In genomic region chr2:29250263-29251094, GRCm38 (mm10) we compare ENCODE assay signal across 8 mouse cellular contexts. TPM values are rescaled to one million over a fixed set of nuclear protein-coding genes. Genes with fewer than 3 reads are reported as not detected.
DNase-seq lines count a peak whose midpoint lies in the region; ATAC-seq and TF ChIP-seq lines count a peak whose summit lies in the region.

No protein-coding gene starts in this region.

- H3K27ac ChIP-seq in cerebellum, adult 2 months (ENCODE audit: insufficient read depth, low read length) = no peak overlapping the region
- peak overlapping the region; percentile 91 for H3K27ac ChIP-seq in forebrain, embryonic 15.5 days (replicated peaks)
- no peak overlapping the region for H3K27ac ChIP-seq in limb, embryonic 14.5 days (replicated peaks; ENCODE audit: low read depth, low read length)
- no peak overlapping the region for H3K27ac ChIP-seq in small intestine, adult 2 months (ENCODE audit: insufficient read depth, low read depth, low read length)

- ATAC-seq in forebrain, embryonic 15.5 days (replicated peaks) = 0 out of 2 replicates have a peak, but pooled peaks have one; percentile 19
- ATAC-seq in limb, embryonic 14.5 days (ENCODE audit: low FRiP score, low read depth) = no peak

- H3K4me2 ChIP-seq in forebrain, embryonic 15.5 days (replicated peaks) = peak overlapping the region; percentile 86
- H3K4me2 ChIP-seq in limb, embryonic 14.5 days (replicated peaks; ENCODE audit: low read depth, low read length, severe bottlenecking) = peak overlapping the region; percentile 96

- no peaks in the 10 kb centered on the region for H3K27me3 ChIP-seq in cerebellum, adult 2 months (ENCODE audit: control insufficient read depth, insufficient read depth, low read length)
- peaks cover 15% of the 10 kb centered on the region; the same call in 1 of the 2 replicates for H3K27me3 ChIP-seq in forebrain, embryonic 15.5 days
- H3K27me3 ChIP-seq in limb, embryonic 14.5 days (ENCODE audit: control insufficient read depth, insufficient read depth, low read length) = peaks cover 73% of the 10 kb centered on the region
- H3K27me3 ChIP-seq in small intestine, adult 2 months (ENCODE audit: control insufficient read depth, insufficient read depth, low read length) = peaks cover 49% of the 10 kb centered on the region

- peak overlapping the region; percentile 66 for H3K9ac ChIP-seq in forebrain, embryonic 15.5 days (replicated peaks)
- 0 out of 2 replicates have a peak overlapping the region, but pooled peaks have one; percentile 13 for H3K9ac ChIP-seq in limb, embryonic 14.5 days (ENCODE audit: low read depth, low read length, severe bottlenecking)

- no peaks in the 10 kb centered on the region for H3K9me3 ChIP-seq in forebrain, embryonic 15.5 days
- H3K9me3 ChIP-seq in limb, embryonic 14.5 days (ENCODE audit: control insufficient read depth, low read length) = no peaks in the 10 kb centered on the region

- peak in 1 of 2 experiments; percentile 53 for DNase-seq in cerebellum, adult 2 months
- no peak for DNase-seq in cerebellum, postnatal 4 days (ENCODE audit: low spot score in 2 of 2)
- DNase-seq in MN1 (ENCODE audit: low spot score) = peak; percentile 15
- DNase-seq in limb, embryonic 14.5 days (ENCODE audit: low spot score) = no peak
- no peak for DNase-seq in gastrocnemius, postnatal 25 days
- no peak for DNase-seq in layer of hippocampus, postnatal 25 days (ENCODE audit: extremely low spot score in 1 of 2, low spot score in 1 of 2)

- 3% methylated on average over 44 of the region's 44 CpGs for WGBS in cerebellum, adult 2 months
- WGBS in forebrain, embryonic 15.5 days = under 1% methylated on average over 44 of the region's 44 CpGs
- WGBS in limb, embryonic 14.5 days = under 1% methylated on average over 44 of the region's 44 CpGs
- WGBS in small intestine, adult 2 months = 6% methylated on average over 44 of the region's 44 CpGs

- H3K4me3 ChIP-seq in cerebellum, adult 2 months (replicated peaks; ENCODE audit: insufficient read depth, low read depth, low read length) = peak overlapping the region; percentile 79
- peak overlapping the region; percentile 64 for H3K4me3 ChIP-seq in forebrain, embryonic 15.5 days
- peak overlapping the region; percentile 49 for H3K4me3 ChIP-seq in limb, embryonic 14.5 days (replicated peaks; ENCODE audit: low read length)
- H3K4me3 ChIP-seq in small intestine, adult 2 months (ENCODE audit: low read depth, low read length) = peak overlapping the region; percentile 74; the same call in 1 of the 2 replicates

- no peak for TF ChIP-seq CTCF in cerebellum, adult 2 months (IDR thresholded peaks at IDR 0.05; ENCODE audit: borderline replicate concordance, insufficient read depth, low read depth, low read length)
- no peak for TF ChIP-seq CTCF in small intestine, adult 2 months (IDR thresholded peaks at IDR 0.05; ENCODE audit: extremely low read depth, insufficient read length, insufficient replicate concordance, low read depth, low read length)

- H3K36me3 ChIP-seq in forebrain, embryonic 15.5 days = no peaks in the 10 kb centered on the region
- no peaks in the 10 kb centered on the region for H3K36me3 ChIP-seq in limb, embryonic 14.5 days (ENCODE audit: control insufficient read depth, insufficient read depth, low read length)
- H3K36me3 ChIP-seq in small intestine, adult 2 months (ENCODE audit: control insufficient read depth, insufficient read depth, low read length) = no peaks in the 10 kb centered on the region

- H3K4me1 ChIP-seq in cerebellum, adult 2 months (ENCODE audit: control insufficient read depth, insufficient read depth, low read length) = peaks cover 5% of the 10 kb centered on the region; the same call in 1 of the 2 replicates
- peaks cover 88% of the 10 kb centered on the region for H3K4me1 ChIP-seq in forebrain, embryonic 15.5 days
- H3K4me1 ChIP-seq in limb, embryonic 14.5 days (ENCODE audit: control insufficient read depth, insufficient read depth, low read length) = peaks cover 23% of the 10 kb centered on the region; the same call in 1 of the 2 replicates
- peaks cover 6% of the 10 kb centered on the region for H3K4me1 ChIP-seq in small intestine, adult 2 months (ENCODE audit: control insufficient read depth, insufficient read depth, insufficient read length, low read length)

- no peak for TF ChIP-seq POLR2A in cerebellum, adult 2 months (IDR thresholded peaks at IDR 0.05; ENCODE audit: borderline replicate concordance, insufficient read depth, low read length)
- no peak for TF ChIP-seq POLR2A in limb, embryonic 14.5 days (IDR thresholded peaks at IDR 0.05; ENCODE audit: borderline replicate concordance, extremely low read depth, insufficient read depth, insufficient read length)
- TF ChIP-seq POLR2A in small intestine, adult 2 months (IDR thresholded peaks at IDR 0.05; ENCODE audit: low read depth, low read length) = no peak

RNA-seq across cellular contexts. Expression of gene Ntng2, which starts 2.3 kb away (rescaled TPM):
- 25.7 and 26.0 TPM in 2 replicates for polyA plus RNA-seq in cerebellum, adult 2 months (2012; rRNA removed)
- 11.7 and 13.5 TPM in 2 replicates for polyA plus RNA-seq in forebrain, embryonic 15.5 days (2015; fragmentation: Nextera tagmentation; extraction: Ambion mirVana)
- 3.3 and 3.8 TPM in 2 replicates for polyA plus RNA-seq in limb, embryonic 14.5 days (2012; rRNA removed)
- polyA plus RNA-seq in limb, embryonic 14.5 days (2014; fragmentation: Nextera tagmentation; extraction: Ambion mirVana) = 0.26 and 1.00 TPM in 2 replicates
- polyA plus RNA-seq in small intestine, adult 2 months (2012; rRNA removed) = 15.8 and 23.4 TPM in 2 replicates
- 10 to 100 TPM; 33.4 to 40.0 TPM for total RNA-seq in gastrocnemius, postnatal 25 days (2021)
- total RNA-seq in layer of hippocampus, postnatal 25 days (2021) = 100 to 1,000 TPM in 1 of 2 experiments, 10 to 100 TPM in 1; 94.0 to 109 TPM
